Mouse (Mus musculus) thymus, adult 2 months (tissue): ENCODE measurements around the gene Dnaja1.

Experiments
- CTCF ChIP-seq: fragments of 200-500 bp; IDR thresholded peaks from 2 replicates; pipeline ENCODE4 v1.5.1; 2012; ENCODE audit warnings: mild to moderate bottlenecking, control low read depth, low read length, moderate library complexity, borderline replicate concordance; ENCODE audit not compliant: control insufficient read depth, poor library complexity, insufficient read depth; ENCODE audit errors: extremely low read depth
- POLR2A ChIP-seq: fragments of 200-500 bp; IDR thresholded peaks from 2 replicates; pipeline ENCODE4 v1.6.1; 2012; ENCODE audit warnings: mild to moderate bottlenecking, low read length, control low read depth, moderate library complexity; ENCODE audit not compliant: control insufficient read depth, poor library complexity, insufficient read depth; ENCODE audit errors: extremely low read depth

- TF ChIP-seq CTCF (no peak), POLR2A (no peak)
These were observed 30.9 kb upstream of the Dnaja1 start for GRCm38 (mm10) chr4:40691100-40691499.
